Mouse (Mus musculus) liver, embryonic 12.5 days (tissue): Measurements from ENCODE around the gene Sft2d2. TPM values are rescaled to one million over a fixed set of nuclear protein-coding genes. Genes with fewer than 3 reads are reported as not detected.

Experiments
- ATAC-seq: fragments of 200-750 bp; cut with Nextera tagmentation; 2 replicates; pipeline ENCODE4 v1.8.0; 2017; ENCODE audit warnings: moderate number of reproducible peaks, mild to moderate bottlenecking, moderate library complexity
- H3K27ac ChIP-seq: fragments of 300-500 bp; sonication (generic); 2 replicates; pipeline ENCODE4 v1.5.1; 2016; ENCODE audit warnings: mild to moderate bottlenecking
- H3K27me3 ChIP-seq: fragments of 300-500 bp; sonication (generic); replicated peaks from 2 replicates; pipeline ENCODE4 v1.6.1; 2016; ENCODE audit warnings: mild to moderate bottlenecking, moderate library complexity
- H3K36me3 ChIP-seq: fragments of 300-500 bp; sonication (generic); 2 replicates; pipeline ENCODE4 v1.6.1; 2016; ENCODE audit warnings: mild to moderate bottlenecking, moderate library complexity
- H3K4me1 ChIP-seq: fragments of 300-500 bp; sonication (generic); 2 replicates; pipeline ENCODE4 v1.6.1; 2016
- H3K4me2 ChIP-seq: fragments of 300-500 bp; sonication (generic); 2 replicates; pipeline ENCODE4 v1.6.1; 2016; ENCODE audit warnings: mild to moderate bottlenecking, moderate library complexity
- H3K4me3 ChIP-seq: fragments of 300-500 bp; sonication (generic); 2 replicates; pipeline ENCODE4 v1.5.1; 2016; ENCODE audit warnings: mild to moderate bottlenecking, moderate library complexity
- H3K9ac ChIP-seq: fragments of 300-500 bp; sonication (generic); 2 replicates; pipeline ENCODE4 v1.6.1; 2016; ENCODE audit warnings: mild to moderate bottlenecking, moderate library complexity
- H3K9me3 ChIP-seq: fragments of 300-500 bp; sonication (generic); replicated peaks from 2 replicates; pipeline ENCODE4 v1.6.1; 2016; ENCODE audit warnings: mild to moderate bottlenecking, moderate library complexity
- WGBS: fragments of 180-500 bp; shearing (Covaris S2); methylation state at CpG from one replicate; pipeline ENCODE4 v1.1.7; 2016; ENCODE audit not compliant: insufficient replicate concordance; 5-methylcytosine and 5-hydroxymethylcytosine counted together
- polyA plus RNA-seq: library from polyadenylated mRNA; unstranded; fragments of >200 nt; fragmentation: Nextera tagmentation; extraction: Ambion mirVana; gene quantifications from 2 replicates; pipeline ENCODE4 v1.2.1, GENCODE M21; 2016

Gene Sft2d2
- polyA plus RNA-seq, 1 experiment from 2014 or later: 8.6 TPM

DNA sequence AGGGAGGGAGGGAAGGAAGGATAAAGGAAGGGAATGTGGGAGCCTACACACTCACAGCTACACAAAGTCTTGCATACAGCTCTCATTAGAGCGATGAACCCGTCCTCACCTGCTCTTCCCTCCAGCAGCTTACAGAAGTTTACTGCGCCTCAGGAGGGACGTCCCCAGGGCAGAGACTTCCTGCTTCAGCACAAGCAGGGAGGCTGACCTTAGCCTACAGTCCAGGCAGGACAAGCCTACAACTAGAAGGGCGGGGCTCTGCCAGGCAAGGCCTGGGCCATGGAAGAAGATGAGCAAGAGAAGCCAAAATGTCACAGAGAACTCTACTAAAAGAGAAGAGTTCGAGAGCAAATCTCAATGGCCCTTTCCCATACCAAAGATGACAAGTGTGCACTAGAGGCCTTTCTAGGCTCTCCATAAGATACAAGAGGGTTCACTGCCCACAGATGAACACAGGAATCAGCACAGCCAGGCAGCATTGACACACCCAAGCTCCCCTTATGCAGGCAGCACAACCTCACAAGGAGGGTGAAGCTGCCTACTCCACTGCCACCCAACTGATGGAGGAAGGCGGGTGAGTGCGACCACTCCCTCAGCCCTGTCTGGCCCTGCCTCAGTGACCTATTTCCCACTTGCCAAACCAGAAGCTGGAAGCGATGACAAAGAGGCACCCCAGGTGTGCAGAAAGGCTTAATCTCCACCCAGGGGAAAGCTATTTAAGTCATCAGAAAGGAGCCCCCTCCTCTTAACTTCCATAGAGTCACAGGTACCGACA lies 5.2 kb downstream of the Sft2d2 start:
- no peaks in the 10 kb centered on the region for H3K9me3 ChIP-seq
- 56% methylated on average over 10 of the region's 10 CpGs for WGBS
- no peak overlapping the region for H3K9ac ChIP-seq
- H3K4me1 ChIP-seq: peaks cover 29% of the 10 kb centered on the region
- H3K27me3 ChIP-seq: no peaks in the 10 kb centered on the region
- H3K4me3 ChIP-seq: no peak overlapping the region
- ATAC-seq: no peak
- H3K36me3 ChIP-seq: peaks cover 14% of the 10 kb centered on the region; the same call in 1 of the 2 replicates
- H3K4me2 ChIP-seq: no peak overlapping the region
- H3K27ac ChIP-seq: no peak overlapping the region

GRCm38 (mm10) chr1:165187357-165187756 lies 6.9 kb downstream of the Sft2d2 start:
- Histone ChIP-seq H3K9me3 (no peaks in the 10 kb centered on the region), H3K4me1 (peaks cover 15% of the 10 kb centered on the region), H3K4me3 (no peak overlapping the region), H3K9ac (no peak overlapping the region), H3K27me3 (no peaks in the 10 kb centered on the region), H3K4me2 (no peak overlapping the region), H3K36me3 (peaks cover 29% of the 10 kb centered on the region), H3K27ac (no peak overlapping the region)
- WGBS: 42% methylated on average over 5 of the region's 5 CpGs
- ATAC-seq: no peak

GRCm38 (mm10) chr1:165186491-165186890 lies 7.7 kb downstream of the Sft2d2 start:
- Histone ChIP-seq H3K27me3 (no peaks in the 10 kb centered on the region), H3K27ac (no peak overlapping the region), H3K4me2 (no peak overlapping the region), H3K4me3 (no peak overlapping the region), H3K4me1 (peaks cover 14% of the 10 kb centered on the region), H3K9ac (no peak overlapping the region), H3K9me3 (no peaks in the 10 kb centered on the region), H3K36me3 (peaks cover 36% of the 10 kb centered on the region)
- peak; percentile 16; the same call in 1 of the 2 replicates for ATAC-seq
- 75% methylated on average over 12 of the region's 12 CpGs for WGBS

DNA sequence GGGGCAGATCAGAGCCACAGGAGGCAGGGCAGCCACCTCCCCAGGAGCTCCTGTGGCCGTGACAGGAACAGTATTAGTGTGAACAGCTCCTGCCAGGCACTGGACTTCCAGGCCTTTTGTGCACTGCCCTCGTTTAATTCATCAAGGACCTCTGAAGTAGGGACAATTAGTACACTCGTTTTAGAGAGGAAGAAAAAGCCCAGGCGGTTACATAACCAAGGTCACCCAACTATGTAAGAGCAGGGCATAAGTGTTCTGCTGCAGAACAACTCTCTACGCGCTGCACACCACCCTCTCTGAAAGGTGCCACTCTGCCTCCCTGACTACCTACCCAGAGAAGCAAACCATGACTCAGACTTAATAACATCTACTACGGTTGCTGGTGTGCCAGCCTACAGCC lies 9.1 kb downstream of the Sft2d2 start:
- 71% methylated on average over 7 of the region's 7 CpGs for WGBS
- Histone ChIP-seq H3K4me2 (no peak overlapping the region), H3K4me3 (no peak overlapping the region), H3K36me3 (peaks cover 40% of the 10 kb centered on the region), H3K27me3 (no peaks in the 10 kb centered on the region), H3K27ac (no peak overlapping the region), H3K9me3 (no peaks in the 10 kb centered on the region), H3K9ac (no peak overlapping the region), H3K4me1 (peaks cover 14% of the 10 kb centered on the region)
- no peak for ATAC-seq

GRCm38 (mm10) chr1:165184178-165184577 lies 10.1 kb downstream of the Sft2d2 start:
- H3K9ac ChIP-seq: no peak overlapping the region
- peaks cover 12% of the 10 kb centered on the region for H3K4me1 ChIP-seq
- no peak overlapping the region for H3K4me2 ChIP-seq
- H3K9me3 ChIP-seq: no peaks in the 10 kb centered on the region
- ATAC-seq: no peak
- no peak overlapping the region for H3K4me3 ChIP-seq
- WGBS: 63% methylated on average over 3 of the region's 3 CpGs
- H3K36me3 ChIP-seq: peaks cover 40% of the 10 kb centered on the region
- no peaks in the 10 kb centered on the region for H3K27me3 ChIP-seq
- no peak overlapping the region for H3K27ac ChIP-seq

GRCm38 (mm10) chr1:165183400-165183799 lies 10.8 kb downstream of the Sft2d2 start:
- Histone ChIP-seq H3K27ac (no peak overlapping the region), H3K9me3 (no peaks in the 10 kb centered on the region), H3K36me3 (peaks cover 44% of the 10 kb centered on the region), H3K4me3 (no peak overlapping the region), H3K4me1 (peaks cover 7% of the 10 kb centered on the region; the same call in 1 of the 2 replicates), H3K9ac (no peak overlapping the region), H3K4me2 (no peak overlapping the region), H3K27me3 (no peaks in the 10 kb centered on the region)
- WGBS: 71% methylated on average over 6 of the region's 6 CpGs
- no peak for ATAC-seq

DNA sequence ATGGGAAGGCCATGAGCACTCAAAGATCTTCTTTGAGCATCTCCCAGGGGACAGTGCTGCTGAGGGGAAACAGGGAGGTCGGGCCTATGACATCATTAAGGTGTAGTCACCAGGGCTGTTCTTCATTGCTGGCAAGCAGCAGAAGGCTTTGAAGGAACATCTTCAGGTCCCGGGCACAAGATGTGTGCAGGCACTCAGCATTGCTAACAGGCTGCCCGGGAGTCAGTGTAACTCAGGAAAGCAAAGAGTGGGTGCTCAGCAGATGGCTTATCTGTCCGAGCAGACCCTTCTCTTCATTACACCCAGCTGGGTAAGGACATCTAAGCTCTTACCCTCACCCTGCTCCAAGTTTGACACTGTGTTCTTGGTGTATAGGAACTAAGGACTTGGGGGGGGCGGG lies 14.9 kb downstream of the Sft2d2 start:
- H3K4me2 ChIP-seq: no peak overlapping the region
- H3K4me3 ChIP-seq: no peak overlapping the region
- WGBS: 66% methylated on average over 5 of the region's 5 CpGs
- no peak overlapping the region for H3K9ac ChIP-seq
- H3K27me3 ChIP-seq: no peaks in the 10 kb centered on the region
- no peaks in the 10 kb centered on the region for H3K9me3 ChIP-seq
- no peaks in the 10 kb centered on the region for H3K4me1 ChIP-seq
- H3K36me3 ChIP-seq: peaks cover 36% of the 10 kb centered on the region
- ATAC-seq: no peak
- no peak overlapping the region for H3K27ac ChIP-seq

DNA sequence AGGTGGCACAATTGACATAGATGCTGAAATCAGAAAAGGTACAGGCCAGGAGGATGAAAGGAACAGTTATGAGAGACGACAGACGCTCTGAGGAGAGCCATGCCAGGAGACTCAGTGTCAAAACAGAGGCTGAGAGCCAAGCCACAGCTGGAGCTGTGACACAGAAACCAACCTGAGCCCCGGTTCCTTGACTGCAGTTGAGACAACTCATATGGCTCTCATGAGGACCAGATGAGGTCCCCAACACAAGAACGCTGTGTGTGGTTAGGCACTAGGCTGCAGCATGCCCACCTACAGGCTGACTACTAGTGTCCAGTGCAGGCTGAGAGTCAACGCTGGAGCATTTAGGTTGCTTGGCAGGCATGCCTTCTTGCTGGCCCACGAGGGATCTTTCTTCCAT lies 16.2 kb downstream of the Sft2d2 start:
- peaks cover 28% of the 10 kb centered on the region for H3K36me3 ChIP-seq
- 75% methylated on average over 6 of the region's 6 CpGs for WGBS
- ATAC-seq: no peak

GRCm38 (mm10) chr1:165174059-165174616 lies 20.1 kb downstream of the Sft2d2 start:
- Histone ChIP-seq H3K36me3 (peaks cover 10% of the 10 kb centered on the region; the same call in 1 of the 2 replicates), H3K27me3 (no peaks in the 10 kb centered on the region), H3K4me1 (no peaks in the 10 kb centered on the region), H3K27ac (no peak overlapping the region), H3K9me3 (no peaks in the 10 kb centered on the region), H3K9ac (no peak overlapping the region), H3K4me2 (no peak overlapping the region), H3K4me3 (no peak overlapping the region)
- WGBS: 39% methylated on average over 9 of the region's 9 CpGs
- ATAC-seq: 0 out of 2 replicates have a peak, but pooled peaks have one; percentile 51

More for the DNA sequence above, 16.2 kb downstream of the Sft2d2 start:
- no peaks in the 10 kb centered on the region for H3K4me1 ChIP-seq
- H3K9ac ChIP-seq: no peak overlapping the region
- no peak overlapping the region for H3K4me2 ChIP-seq
- no peaks in the 10 kb centered on the region for H3K9me3 ChIP-seq
- no peak overlapping the region for H3K4me3 ChIP-seq
- H3K27me3 ChIP-seq: no peaks in the 10 kb centered on the region
- no peak overlapping the region for H3K27ac ChIP-seq

GRCm38 (mm10) chr1:165171277-165171676 lies 23.0 kb downstream of the Sft2d2 start:
- Histone ChIP-seq H3K27ac (no peak overlapping the region), H3K4me1 (no peaks in the 10 kb centered on the region), H3K27me3 (no peaks in the 10 kb centered on the region), H3K4me3 (no peak overlapping the region), H3K4me2 (no peak overlapping the region), H3K9me3 (no peaks in the 10 kb centered on the region), H3K9ac (no peak overlapping the region), H3K36me3 (no peaks in the 10 kb centered on the region)
- no peak for ATAC-seq
- WGBS: 75% methylated on average over 7 of the region's 8 CpGs

- no peak overlapping the region for H3K4me2 ChIP-seq
- no peaks in the 10 kb centered on the region; the same call in 1 of the 2 replicates for H3K9me3 ChIP-seq
- no peak overlapping the region for H3K9ac ChIP-seq
- H3K4me1 ChIP-seq: no peaks in the 10 kb centered on the region
- no peaks in the 10 kb centered on the region for H3K36me3 ChIP-seq
- H3K4me3 ChIP-seq: no peak overlapping the region
- H3K27me3 ChIP-seq: no peaks in the 10 kb centered on the region
- WGBS: 36% methylated on average over 5 of the region's 5 CpGs
- ATAC-seq: no peak
- no peak overlapping the region for H3K27ac ChIP-seq
Observed at GRCm38 (mm10) chr1:165170157-165170556, 24.1 kb downstream of the Sft2d2 start.

DNA sequence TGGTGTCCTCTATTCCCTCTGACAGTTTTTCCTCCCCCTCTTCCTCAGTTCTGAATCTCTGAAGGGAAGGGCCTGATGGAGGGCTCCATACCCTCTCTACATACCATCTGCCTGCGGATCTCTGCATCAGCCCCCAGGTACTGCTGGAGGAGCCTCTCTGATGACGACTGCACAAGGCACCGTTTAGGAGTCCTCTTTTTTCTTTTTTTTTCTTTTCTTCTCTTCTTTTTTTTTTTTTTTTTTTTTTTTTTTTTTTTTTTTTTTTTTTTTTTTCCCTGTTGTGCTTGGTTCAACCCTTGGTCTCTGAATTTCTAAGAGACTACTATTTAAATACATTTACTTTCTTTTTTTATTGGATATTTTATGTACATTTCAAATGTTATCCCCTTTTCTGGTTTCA lies 24.8 kb downstream of the Sft2d2 start:
- H3K4me3 ChIP-seq: no peak overlapping the region
- no peaks in the 10 kb centered on the region for H3K36me3 ChIP-seq
- no peaks in the 10 kb centered on the region; the same call in 1 of the 2 replicates for H3K9me3 ChIP-seq
- H3K27me3 ChIP-seq: no peaks in the 10 kb centered on the region
- H3K4me1 ChIP-seq: no peaks in the 10 kb centered on the region
- WGBS: 59% methylated on average over 3 of the region's 3 CpGs
- no peak for ATAC-seq
- H3K4me2 ChIP-seq: no peak overlapping the region
- no peak overlapping the region for H3K27ac ChIP-seq
- no peak overlapping the region for H3K9ac ChIP-seq
